ENCODE assay signal across 16 mouse cellular contexts in genomic region chr11:109717448-109717847, GRCm38 (mm10). TPM values are rescaled to one million over a fixed set of nuclear protein-coding genes. Genes with fewer than 3 reads are reported as not detected.
DNase-seq lines count a peak whose midpoint lies in the region; ATAC-seq and TF ChIP-seq lines count a peak whose summit lies in the region.
"Had no signal": no experiment of that assay in that cellular context is flagged by ENCODE, and none has a peak within 500 bp of the region (broad histone marks: within the 10 kb centered on the region; RNA-seq: fewer than 3 reads in every experiment).

No protein-coding gene starts in this region.

- H3K9ac ChIP-seq in forebrain, embryonic 15.5 days (replicated peaks), result no peak overlapping the region
- no peak overlapping the region for H3K9ac ChIP-seq in forebrain, embryonic 11.5 days (ENCODE audit: low read length)
- H3K9ac ChIP-seq in midbrain, embryonic 13.5 days (replicated peaks), result no peak overlapping the region
- H3K9ac ChIP-seq: embryonic facial prominence, embryonic 15.5 days; heart, embryonic 15.5 days; hindbrain, embryonic 15.5 days; liver, embryonic 13.5 days had no signal

- H3K4me1 ChIP-seq in forebrain, embryonic 15.5 days, result peaks cover 35% of the 10 kb centered on the region
- H3K4me1 ChIP-seq in forebrain, embryonic 11.5 days (replicated peaks; ENCODE audit: control insufficient read depth, insufficient read depth, low read length), result peaks cover 5% of the 10 kb centered on the region; the same call in 1 of the 2 replicates
- peaks cover 17% of the 10 kb centered on the region for H3K4me1 ChIP-seq in midbrain, embryonic 13.5 days (replicated peaks)

- H3K36me3 ChIP-seq in forebrain, embryonic 15.5 days, result no peaks in the 10 kb centered on the region
- no peaks in the 10 kb centered on the region for H3K36me3 ChIP-seq in forebrain, embryonic 11.5 days (ENCODE audit: control insufficient read depth, insufficient read depth, low read length)
- no peaks in the 10 kb centered on the region for H3K36me3 ChIP-seq in myocyte (ENCODE audit: control insufficient read depth, insufficient read depth)
- H3K36me3 ChIP-seq in midbrain, embryonic 13.5 days, result no peaks in the 10 kb centered on the region
- H3K36me3 ChIP-seq: embryonic facial prominence, embryonic 15.5 days; heart, embryonic 15.5 days; hindbrain, embryonic 15.5 days; liver, embryonic 13.5 days had no signal

- no peaks in the 10 kb centered on the region for H3K9me3 ChIP-seq in forebrain, embryonic 15.5 days
- no peaks in the 10 kb centered on the region for H3K9me3 ChIP-seq in forebrain, embryonic 11.5 days (ENCODE audit: control insufficient read depth, low read length)
- no peaks in the 10 kb centered on the region for H3K9me3 ChIP-seq in midbrain, embryonic 13.5 days
- H3K9me3 ChIP-seq: embryonic facial prominence, embryonic 15.5 days; heart, embryonic 15.5 days; hindbrain, embryonic 15.5 days; liver, embryonic 13.5 days had no signal

- H3K79me2 ChIP-seq in myocyte (ENCODE audit: control insufficient read depth, insufficient read depth), result peaks cover 59% of the 10 kb centered on the region

- H3K27me3 ChIP-seq in forebrain, embryonic 15.5 days, result peaks cover 8% of the 10 kb centered on the region; the same call in 1 of the 2 replicates
- peaks cover 8% of the 10 kb centered on the region; the same call in 1 of the 2 replicates for H3K27me3 ChIP-seq in forebrain, embryonic 11.5 days (ENCODE audit: control insufficient read depth, insufficient read depth, low read length)
- no peaks in the 10 kb centered on the region for H3K27me3 ChIP-seq in myocyte (ENCODE audit: control insufficient read depth, insufficient read depth, insufficient read length)
- H3K27me3 ChIP-seq in midbrain, embryonic 13.5 days, result peaks cover 25% of the 10 kb centered on the region
- H3K27me3 ChIP-seq: heart, embryonic 15.5 days; hindbrain, embryonic 15.5 days had no signal

- no peak overlapping the region for H3K4me3 ChIP-seq in forebrain, embryonic 15.5 days
- H3K4me3 ChIP-seq in forebrain, embryonic 11.5 days (ENCODE audit: low read depth, low read length), result no peak overlapping the region
- no peak overlapping the region for H3K4me3 ChIP-seq in myocyte
- no peak overlapping the region for H3K4me3 ChIP-seq in midbrain, embryonic 13.5 days (replicated peaks)
- H3K4me3 ChIP-seq: embryonic facial prominence, embryonic 15.5 days; heart, embryonic 15.5 days; hindbrain, embryonic 15.5 days; liver, embryonic 13.5 days had no signal

- 74% methylated on average over 5 of the region's 5 CpGs for WGBS in forebrain, embryonic 15.5 days
- 88% methylated on average over 5 of the region's 5 CpGs for WGBS in forebrain, embryonic 11.5 days
- WGBS in midbrain, embryonic 13.5 days, result 79% methylated on average over 5 of the region's 5 CpGs

- TF ChIP-seq POLR2A in myocyte (IDR thresholded peaks at IDR 0.05; ENCODE audit: insufficient read length, low read depth), result no peak

- no peak overlapping the region for H3K4me2 ChIP-seq in forebrain, embryonic 15.5 days (replicated peaks)
- no peak overlapping the region for H3K4me2 ChIP-seq in forebrain, embryonic 11.5 days (ENCODE audit: low read depth, low read length, severe bottlenecking)
- H3K4me2 ChIP-seq in myocyte (ENCODE audit: low read depth), result peak overlapping the region; percentile 87
- no peak overlapping the region for H3K4me2 ChIP-seq in midbrain, embryonic 13.5 days (replicated peaks)
- H3K4me2 ChIP-seq: embryonic facial prominence, embryonic 15.5 days; heart, embryonic 15.5 days; hindbrain, embryonic 15.5 days; liver, embryonic 13.5 days had no signal

- H3ac ChIP-seq in myocyte (ENCODE audit: control insufficient read depth, insufficient read length), result no peak overlapping the region

- DNase-seq in forebrain, embryonic 11.5 days (ENCODE audit: low spot score), result no peak
- peak; percentile 18 for DNase-seq in layer of hippocampus, adult 11-12 months (ENCODE audit: low spot score)
- no peak for DNase-seq in layer of hippocampus, postnatal 25 days (ENCODE audit: extremely low spot score in 1 of 2, low spot score in 1 of 2)
- peak; percentile 88 for DNase-seq in brain, adult 2 months (ENCODE audit: low read depth, low spot score)
- no peak for DNase-seq in spleen, postnatal 10 days (ENCODE audit: low spot score in 2 of 2)
- DNase-seq: adrenal gland, adult 2 months; cerebellum, postnatal 36 days; kidney, adult 18-20 months; liver, embryonic 13.5 days; spleen, adult 18-20 months had no signal

- ATAC-seq in forebrain, embryonic 15.5 days (replicated peaks), result no peak
- ATAC-seq in forebrain, embryonic 11.5 days (replicated peaks; ENCODE audit: low FRiP score), result no peak
- ATAC-seq in midbrain, embryonic 13.5 days, result no peak

- H3K27ac ChIP-seq in forebrain, embryonic 15.5 days (replicated peaks), result peak overlapping the region; percentile 27
- H3K27ac ChIP-seq in forebrain, embryonic 11.5 days (ENCODE audit: low read depth, low read length), result no peak overlapping the region
- H3K27ac ChIP-seq in midbrain, embryonic 13.5 days, result no peak overlapping the region
- H3K27ac ChIP-seq: embryonic facial prominence, embryonic 15.5 days; heart, embryonic 15.5 days; hindbrain, embryonic 15.5 days; liver, embryonic 13.5 days had no signal

TF ChIP-seq in myocyte, 11 proteins besides CTCF, POLR2A, EP300 and RAD21:
- TF ChIP-seq E2F4 (IDR thresholded peaks at IDR 0.05; ENCODE audit: insufficient read depth), result no peak
- TF ChIP-seq REST (IDR thresholded peaks at IDR 0.05; ENCODE audit: insufficient read depth, insufficient read length), result no peak
- TF ChIP-seq CEBPB (IDR thresholded peaks at IDR 0.05; ENCODE audit: insufficient read depth, poor library complexity, severe bottlenecking), result no peak
- TF ChIP-seq USF1 (IDR thresholded peaks at IDR 0.05; ENCODE audit: low read depth), result no peak
- TF ChIP-seq TCF3 (IDR thresholded peaks at IDR 0.05; ENCODE audit: insufficient read length, low read depth), result no peak
- no peak for TF ChIP-seq MYOD1 (IDR thresholded peaks at IDR 0.05; ENCODE audit: control insufficient read depth in 1 of 3, insufficient read length in 2 of 3, low read depth in 2 of 3)
- TF ChIP-seq SRF (IDR thresholded peaks at IDR 0.05; ENCODE audit: control insufficient read depth, insufficient read length, low read depth), result no peak
- TF ChIP-seq POLR2AphosphoS2 (IDR thresholded peaks at IDR 0.05; ENCODE audit: insufficient read length, low read depth), result no peak
- no peak for TF ChIP-seq MYOG (IDR thresholded peaks at IDR 0.05; ENCODE audit: control insufficient read depth in 1 of 3, insufficient read depth in 1 of 3, insufficient read length in 2 of 3, low read depth in 2 of 3)
- TF ChIP-seq TCF12 (IDR thresholded peaks at IDR 0.05; ENCODE audit: insufficient read depth, poor library complexity, severe bottlenecking), result no peak

RNA-seq across cellular contexts. Expression of gene Fam20a, which starts 4.6 kb away (rescaled TPM):
- polyA plus RNA-seq in forebrain, embryonic 15.5 days (2015; fragmentation: Nextera tagmentation; extraction: Ambion mirVana), result 1.7 and 1.8 TPM in 2 replicates
- polyA plus RNA-seq in forebrain, embryonic 11.5 days (2014; fragmentation: Nextera tagmentation; extraction: Ambion mirVana), result 2.3 and 3.0 TPM in 2 replicates
- total RNA-seq in layer of hippocampus, postnatal 25 days (2021), result 10 to 100 TPM; 14.3 to 15.0 TPM
- 72.4 TPM for polyA plus RNA-seq in myocyte (2012; fragmentation: generic; extraction: Trizol)
- 2.1 and 2.2 TPM in 2 replicates for polyA plus RNA-seq in midbrain, embryonic 13.5 days (2015; fragmentation: Nextera tagmentation; extraction: Ambion mirVana)

Comparison
In these comparisons a context has a peak if more than half of its experiments do, and no peak if none do; other contexts are left out.
1. DNase-seq: peak in layer of hippocampus, adult 11-12 months (single experiment) and brain, adult 2 months (single experiment); none in forebrain, embryonic 11.5 days (single experiment), layer of hippocampus, postnatal 25 days (0 of 2) and spleen, postnatal 10 days (0 of 2).
2. RNA of gene Fam20a, which starts 4.6 kb away (polyA plus RNA-seq): 72.4 TPM in myocyte (single experiment); 2.3 to 3.0 TPM in forebrain, embryonic 11.5 days, 2.1 to 2.2 TPM in midbrain, embryonic 13.5 days and 1.7 to 1.8 TPM in forebrain, embryonic 15.5 days; every median in the first group is over 10 times any median in the second.